Comparison of ENCODE assay signal across 9 mouse cellular contexts in genomic region chr5:90952731-90953481, GRCm38 (mm10). TPM values are rescaled to one million over a fixed set of nuclear protein-coding genes. Genes with fewer than 3 reads are reported as not detected.
DNase-seq lines count a peak whose midpoint lies in the region; ATAC-seq and TF ChIP-seq lines count a peak whose summit lies in the region.
"Had no signal": no experiment of that assay in that cellular context is flagged by ENCODE, and none has a peak within 500 bp of the region (broad histone marks: within the 10 kb centered on the region; RNA-seq: fewer than 3 reads in every experiment).

No protein-coding gene starts in this region.

- H3K4me3 ChIP-seq in gastrocnemius, adult 2 months: no peak overlapping the region
- H3K4me3 ChIP-seq in midbrain, embryonic 12.5 days: no peak overlapping the region
- no peak overlapping the region for H3K4me3 ChIP-seq in midbrain, embryonic 15.5 days
- no peak overlapping the region for H3K4me3 ChIP-seq in bone marrow, adult 2 months (replicated peaks; ENCODE audit: control insufficient read depth, low read depth, low read length)
- H3K4me3 ChIP-seq: liver, embryonic 15.5 days had no signal

- no peak for TF ChIP-seq POLR2A in bone marrow, adult 2 months (IDR thresholded peaks at IDR 0.05; ENCODE audit: borderline replicate concordance, control insufficient read depth, low read depth, low read length)

- no peak overlapping the region for H3K27ac ChIP-seq in gastrocnemius, adult 2 months
- no peak overlapping the region for H3K27ac ChIP-seq in midbrain, embryonic 12.5 days (replicated peaks)
- H3K27ac ChIP-seq in midbrain, embryonic 15.5 days: no peak overlapping the region
- no peak overlapping the region for H3K27ac ChIP-seq in bone marrow, adult 2 months (ENCODE audit: control insufficient read depth, insufficient read depth, low read depth, low read length, poor library complexity)
- H3K27ac ChIP-seq: liver, embryonic 15.5 days had no signal

- no peak for DNase-seq in gastrocnemius, adult 2 months
- no peak for DNase-seq in gastrocnemius, postnatal 14 days
- DNase-seq in splenic B cell, adult 2 months (ENCODE audit: low read depth, low spot score): peak; percentile 55
- DNase-seq in left cerebral cortex, postnatal 25 days (ENCODE audit: low spot score in 2 of 2): no peak

- intact Hi-C loops in gastrocnemius, adult 2 months (cut with DNase I): loop anchor here (2.0 kb wide), 1 partner anchor 354 kb away; no protein-coding TSS in a partner anchor
- intact Hi-C loops in gastrocnemius, postnatal 14 days (cut with DNase I; ENCODE audit: low total_unique reads): loop anchor here (10.0 kb wide), 1 partner anchor 242 kb away; no protein-coding TSS in a partner anchor
- intact Hi-C loops in left cerebral cortex, postnatal 25 days (cut with DNase I): loop anchor here (2.0 to 10.0 kb wide), 4 partner anchors 244 to 1049 kb away; no protein-coding TSS in a partner anchor

- no peak overlapping the region for H3K4me2 ChIP-seq in midbrain, embryonic 12.5 days (replicated peaks)
- no peak overlapping the region for H3K4me2 ChIP-seq in midbrain, embryonic 15.5 days
- H3K4me2 ChIP-seq: liver, embryonic 15.5 days had no signal

- TF ChIP-seq CTCF in gastrocnemius, adult 2 months (IDR thresholded peaks at IDR 0.05): peak; percentile 47
- peak; percentile 25; the same call in 1 of the 2 replicates for TF ChIP-seq CTCF in bone marrow, adult 2 months (IDR thresholded peaks at IDR 0.05; ENCODE audit: control insufficient read depth, insufficient read depth, low read length)

- 88% methylated on average over 8 of the region's 8 CpGs for WGBS in midbrain, embryonic 12.5 days
- 89% methylated on average over 8 of the region's 8 CpGs for WGBS in midbrain, embryonic 15.5 days
- 66% methylated on average over 8 of the region's 8 CpGs for WGBS in bone marrow, adult 2 months

- H3K9ac ChIP-seq in midbrain, embryonic 12.5 days (replicated peaks): no peak overlapping the region
- H3K9ac ChIP-seq in midbrain, embryonic 15.5 days: no peak overlapping the region
- H3K9ac ChIP-seq: liver, embryonic 15.5 days had no signal

- 0 out of 2 replicates have a peak, but pooled peaks cover 6% of the 10 kb centered on the region for H3K36me3 ChIP-seq in midbrain, embryonic 12.5 days
- no peaks in the 10 kb centered on the region for H3K36me3 ChIP-seq in midbrain, embryonic 15.5 days (replicated peaks)
- no peaks in the 10 kb centered on the region for H3K36me3 ChIP-seq in splenic B cell, adult 2 months (ENCODE audit: control insufficient read depth, insufficient read depth, low read length, poor library complexity, severe bottlenecking)
- H3K36me3 ChIP-seq: liver, embryonic 15.5 days had no signal

- no peaks in the 10 kb centered on the region for H3K9me3 ChIP-seq in midbrain, embryonic 12.5 days
- no peaks in the 10 kb centered on the region for H3K9me3 ChIP-seq in midbrain, embryonic 15.5 days
- H3K9me3 ChIP-seq: liver, embryonic 15.5 days had no signal

- no peaks in the 10 kb centered on the region for H3K27me3 ChIP-seq in midbrain, embryonic 12.5 days
- no peaks in the 10 kb centered on the region for H3K27me3 ChIP-seq in midbrain, embryonic 15.5 days (replicated peaks)
- H3K27me3 ChIP-seq in splenic B cell, adult 2 months (ENCODE audit: control insufficient read depth, insufficient read depth, low read length, poor library complexity, severe bottlenecking): no peaks in the 10 kb centered on the region
- H3K27me3 ChIP-seq: liver, embryonic 15.5 days had no signal

- H3K4me1 ChIP-seq in midbrain, embryonic 12.5 days: no peaks in the 10 kb centered on the region
- no peaks in the 10 kb centered on the region for H3K4me1 ChIP-seq in midbrain, embryonic 15.5 days
- no peaks in the 10 kb centered on the region for H3K4me1 ChIP-seq in bone marrow, adult 2 months (ENCODE audit: control insufficient read depth, insufficient read depth, low read length)
- H3K4me1 ChIP-seq: liver, embryonic 15.5 days had no signal

- 0 out of 2 replicates have a peak, but pooled peaks have one; percentile 34 for ATAC-seq in midbrain, embryonic 12.5 days (ENCODE audit: low FRiP score, low read depth)
- ATAC-seq in midbrain, embryonic 15.5 days (replicated peaks): no peak
- no peak for ATAC-seq in erythroid progenitor cell, adult 5-6 weeks (replicated peaks; ENCODE audit: low FRiP score, poor library complexity, severe bottlenecking)

RNA-seq across cellular contexts. Expression of gene Mthfd2l, which starts 22.0 kb away (rescaled TPM):
- total RNA-seq in gastrocnemius, adult 2 months (2021): 1 to 10 TPM; 6.5 to 6.7 TPM
- total RNA-seq in gastrocnemius, postnatal 14 days (2021): 10 to 100 TPM in 1 of 2 experiments, 1 to 10 TPM in 1; 8.2 to 10.1 TPM
- polyA plus RNA-seq in midbrain, embryonic 12.5 days (2016; fragmentation: Nextera tagmentation; extraction: Ambion mirVana): 110 and 116 TPM in 2 replicates
- polyA plus RNA-seq in midbrain, embryonic 15.5 days (2015; fragmentation: Nextera tagmentation; extraction: Ambion mirVana): 59.7 and 65.4 TPM in 2 replicates
- polyA plus RNA-seq in bone marrow, adult 2 months (2011; ENCODE audit: insufficient read depth, insufficient read length, low replicate concordance, missing spikeins): 3.4 and 4.1 TPM in 2 replicates
- not detected in 2 replicates for total RNA-seq in erythroid progenitor cell, adult 5-6 weeks (2015; ENCODE audit: low replicate concordance)
- total RNA-seq in erythroid progenitor cell, adult 5-6 weeks (2017; ENCODE audit: low replicate concordance): 3.7 and 6.5 TPM in 2 replicates
- total RNA-seq in left cerebral cortex, postnatal 25 days (2021): 10 to 100 TPM; 14.2 to 14.6 TPM

RNA-seq across cellular contexts. Expression of gene Cxcl2, which starts 49.2 kb away (rescaled TPM):
- total RNA-seq in gastrocnemius, adult 2 months (2021): not detected
- not detected for total RNA-seq in gastrocnemius, postnatal 14 days (2021)
- polyA plus RNA-seq in midbrain, embryonic 12.5 days (2016; fragmentation: Nextera tagmentation; extraction: Ambion mirVana): not detected in 2 replicates
- not detected in 2 replicates for polyA plus RNA-seq in midbrain, embryonic 15.5 days (2015; fragmentation: Nextera tagmentation; extraction: Ambion mirVana)
- polyA plus RNA-seq in bone marrow, adult 2 months (2011; ENCODE audit: insufficient read depth, insufficient read length, low replicate concordance, missing spikeins): not detected in 2 replicates
- 2.9 TPM in 1 of 2 replicates, not detected in the other for total RNA-seq in erythroid progenitor cell, adult 5-6 weeks (2015; ENCODE audit: low replicate concordance)
- 1.1 TPM in 1 of 2 replicates, not detected in the other for total RNA-seq in erythroid progenitor cell, adult 5-6 weeks (2017; ENCODE audit: low replicate concordance)
- total RNA-seq in left cerebral cortex, postnatal 25 days (2021): not detected
- polyA plus RNA-seq: liver, embryonic 15.5 days had no signal
